Mouse (Mus musculus): ENCODE results near the gene Hist1h4m. TPM values are rescaled to one million over a fixed set of nuclear protein-coding genes. Genes with fewer than 3 reads are reported as not detected.

The Hist1h4m gene
- total and polyA plus RNA-seq, 3 experiments = 1.6 to 18.2 (median 12.8) TPM

DNA sequence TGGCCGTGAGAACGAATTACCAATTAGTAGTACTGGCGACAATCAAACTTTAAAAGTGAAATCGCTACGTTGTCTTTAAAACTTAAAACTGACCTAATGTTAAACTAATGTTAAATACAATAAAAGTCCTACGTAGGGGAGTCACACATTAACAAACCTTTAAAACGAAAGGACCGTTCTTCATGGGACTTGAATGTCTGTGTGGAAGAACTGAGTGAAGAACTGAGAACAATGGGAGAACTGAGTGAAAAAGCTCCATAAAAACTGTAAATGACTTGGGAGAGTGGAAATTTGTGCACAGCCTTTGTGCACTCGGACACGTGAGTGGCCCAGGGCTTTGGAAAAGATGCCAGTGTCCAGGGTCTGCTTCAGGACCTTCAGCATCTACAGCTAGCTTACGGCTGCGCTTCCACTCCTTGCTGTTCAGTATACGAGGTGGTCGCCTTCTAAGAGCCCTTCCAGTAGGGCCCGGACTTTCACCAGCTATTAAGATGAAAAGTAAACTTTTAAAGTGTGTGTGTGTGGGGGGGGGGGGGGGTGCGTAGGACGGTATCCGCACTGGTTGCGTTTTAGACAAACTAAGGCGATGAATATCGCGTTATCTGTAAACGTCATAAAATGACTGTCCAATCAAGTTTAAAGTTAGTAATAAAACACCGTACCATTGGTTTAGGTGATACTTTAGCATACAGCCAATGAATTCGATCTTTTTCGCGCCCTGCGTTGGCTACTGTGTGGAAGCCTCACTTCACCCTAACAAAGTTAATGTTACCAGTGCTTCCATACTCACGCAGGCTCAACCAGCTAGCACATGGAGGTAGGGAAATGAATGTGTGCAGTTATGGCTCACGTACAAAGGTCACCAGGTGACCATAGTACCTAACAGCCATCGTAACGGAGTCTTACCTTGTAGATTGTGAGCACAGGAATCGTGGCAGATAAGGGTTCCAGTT, 32.5 kb upstream of the Hist1h4m start (continued):
- peak; percentile 48; the same call in 1 of the 2 replicates for TF ChIP-seq MAX (IDR thresholded peaks at IDR 0.05; ENCODE audit: low read length)
- TF ChIP-seq ZNF384 (IDR thresholded peaks at IDR 0.05; ENCODE audit: low read depth, low read length) = no peak
- peak; percentile 84; the same call in 1 of the 2 replicates for TF ChIP-seq NELFE (IDR thresholded peaks at IDR 0.05; ENCODE audit: low read depth, low read length)
- no peak for TF ChIP-seq CTCF (conservative IDR thresholded peaks at IDR 0.05 in 1 of 2, IDR thresholded peaks at IDR 0.05 in 1 of 2; ENCODE audit: low read depth in 2 of 2, low read length in 2 of 2)
- peak; percentile 58; the same call in 1 of the 2 replicates for TF ChIP-seq MEF2A (IDR thresholded peaks at IDR 0.05; ENCODE audit: borderline replicate concordance, low read depth, low read length)
- no peak for TF ChIP-seq MAFK (IDR thresholded peaks at IDR 0.05; ENCODE audit: insufficient replicate concordance, low read length)

GRCm38 (mm10) chr13:21779767-21780731, 31.5 kb upstream of the Hist1h4m start, which contains the start of gene Hist1h1b:
TSS of gene Hist1h1b (minus strand) at chr13:21780625.
- Histone ChIP-seq H3K9me3 (replicated peaks; ENCODE audit: low read length) (no peaks in the 10 kb centered on the region), H3K36me3 (replicated peaks in 1 of 2; ENCODE audit: control insufficient read depth in 1 of 2, insufficient read depth in 1 of 2, low read length in 1 of 2) (no peaks in the 10 kb centered on the region), H3K27ac (ENCODE audit: insufficient read depth, low read depth) (peak within 1 kb of the TSS; percentile 97), H3K27me3 (replicated peaks) (no peaks in the 10 kb centered on the region), H3K79me2 (replicated peaks; ENCODE audit: control insufficient read depth, extremely low read depth, insufficient read depth, poor library complexity, severe bottlenecking) (no peaks in the 10 kb centered on the region; the same call in 1 of the 2 replicates), H3K4me1 (ENCODE audit: control insufficient read depth in 1 of 2, insufficient read depth in 2 of 2) (peaks cover 6 to 30% of the 10 kb centered on the region in 2 experiments; a peak in 3 of 4 replicates), H3K9ac (ENCODE audit: insufficient read depth, low read depth) (peak within 1 kb of the TSS; percentile 86), H3K4me2 (ENCODE audit: insufficient read depth, low read depth, poor library complexity, severe bottlenecking) (peak within 1 kb of the TSS; percentile 65), H3K4me3 (replicated peaks in 1 of 3; ENCODE audit: low read depth in 2 of 3, low read length in 2 of 3, poor library complexity in 1 of 3) (peak within 1 kb of the TSS; percentile 59 to 72 (median 59))
- in situ Hi-C loops (cut with MboI; ENCODE audit: low pct_ligation_motif_present, low pct_unique_long_range_greater_than_20kb, low sequenced_read_pairs) = no loop called here
- dilution Hi-C loops (cut with MboI; ENCODE audit: extremely low pct_ligation_motif_present, extremely low pct_unique_long_range_greater_than_20kb, low sequenced_read_pairs) = no loop called here
- DNase-seq (ENCODE audit: extremely low read depth) = peak; percentile 89
- TF ChIP-seq MEF2A (IDR thresholded peaks at IDR 0.05; ENCODE audit: borderline replicate concordance, low read depth, low read length) (peak; percentile 50; the same call in 1 of the 2 replicates), TBP (conservative IDR thresholded peaks at IDR 0.05; ENCODE audit: low read depth, low read length) (peak; percentile 99), POLR2AphosphoS2 (IDR thresholded peaks at IDR 0.05; ENCODE audit: low read depth, low read length) (peak; percentile 94), JUN (IDR thresholded peaks at IDR 0.05; ENCODE audit: insufficient read depth, low read depth, low read length) (no peak), GABPA (IDR thresholded peaks at IDR 0.05; ENCODE audit: insufficient replicate concordance, low read depth, low read length) (no peak), RAD21 (IDR thresholded peaks at IDR 0.05; ENCODE audit: low read depth, low read length) (no peak), POLR2A (IDR thresholded peaks at IDR 0.05; ENCODE audit: low read depth, low read length) (peak; percentile 93), KAT2A (IDR thresholded peaks at IDR 0.05; ENCODE audit: insufficient replicate concordance, low read length) (0 out of 2 replicates have a peak, but pooled peaks have one; percentile 38), CTCF (conservative IDR thresholded peaks at IDR 0.05 in 1 of 2, IDR thresholded peaks at IDR 0.05 in 1 of 2; ENCODE audit: low read depth in 2 of 2, low read length in 2 of 2) (no peak), ZKSCAN1 (IDR thresholded peaks at IDR 0.05; ENCODE audit: borderline replicate concordance, low read depth, low read length) (no peak), EP300 (IDR thresholded peaks at IDR 0.05; ENCODE audit: low read length) (no peak), HCFC1 (IDR thresholded peaks at IDR 0.05; ENCODE audit: low read depth, low read length) (peak; percentile 66), ELF1 (IDR thresholded peaks at IDR 0.05; ENCODE audit: low read depth, low read length) (peak; percentile 19; the same call in 1 of the 2 replicates), TCF12 (IDR thresholded peaks at IDR 0.05; ENCODE audit: low read depth, low read length) (peak; percentile 96), NELFE (IDR thresholded peaks at IDR 0.05; ENCODE audit: low read depth, low read length) (peak; percentile 100), USF2 (conservative IDR thresholded peaks at IDR 0.05; ENCODE audit: low read depth, low read length) (peak; percentile 57), CHD2 (IDR thresholded peaks at IDR 0.05; ENCODE audit: low read length) (peak; percentile 49), ZNF384 (IDR thresholded peaks at IDR 0.05; ENCODE audit: low read depth, low read length) (0 out of 2 replicates have a peak, but pooled peaks have one; percentile 26), USF1 (IDR thresholded peaks at IDR 0.05; ENCODE audit: low read depth, low read length) (no peak), SIN3A (IDR thresholded peaks at IDR 0.05; ENCODE audit: low read length) (peak; percentile 95), UBTF (IDR thresholded peaks at IDR 0.05; ENCODE audit: low read depth, low read length) (peak; percentile 92), NRF1 (IDR thresholded peaks at IDR 0.05; ENCODE audit: low read depth, low read length) (no peak; the same call in 1 of the 2 replicates), PAX5 (IDR thresholded peaks at IDR 0.05; ENCODE audit: low read length) (no peak), ETS1 (conservative IDR thresholded peaks at IDR 0.05; ENCODE audit: low read depth, low read length) (0 out of 2 replicates have a peak, but pooled peaks have one; percentile 21), BHLHE40 (IDR thresholded peaks at IDR 0.05; ENCODE audit: low read depth, low read length) (peak; percentile 7; the same call in 1 of the 2 replicates), MAFK (IDR thresholded peaks at IDR 0.05; ENCODE audit: insufficient replicate concordance, low read length) (0 out of 2 replicates have a peak, but pooled peaks have one; percentile 7), ZMIZ1 (IDR thresholded peaks at IDR 0.05; ENCODE audit: low read depth, low read length) (peak; percentile 100), JUND (conservative IDR thresholded peaks at IDR 0.05; ENCODE audit: low read depth, low read length) (no peak), IRF4 (IDR thresholded peaks at IDR 0.05; ENCODE audit: low read depth, low read length) (peak; percentile 61; the same call in 1 of the 2 replicates)
